Mouse (Mus musculus) erythroblast, embryonic 14.5 days (primary cell): ENCODE results near the gene Atxn1.

Experiments used
- GATA1 ChIP-seq: IDR thresholded peaks from 2 replicates; pipeline ENCODE4 v1.6.1; 2012; ENCODE audit warnings: low read length, inconsistent platforms, mixed read lengths
- TAL1 ChIP-seq: IDR thresholded peaks from 3 replicates; pipeline ENCODE4 v1.6.1; 2012; ENCODE audit warnings: low read length, inconsistent platforms, mixed read lengths

DNA sequence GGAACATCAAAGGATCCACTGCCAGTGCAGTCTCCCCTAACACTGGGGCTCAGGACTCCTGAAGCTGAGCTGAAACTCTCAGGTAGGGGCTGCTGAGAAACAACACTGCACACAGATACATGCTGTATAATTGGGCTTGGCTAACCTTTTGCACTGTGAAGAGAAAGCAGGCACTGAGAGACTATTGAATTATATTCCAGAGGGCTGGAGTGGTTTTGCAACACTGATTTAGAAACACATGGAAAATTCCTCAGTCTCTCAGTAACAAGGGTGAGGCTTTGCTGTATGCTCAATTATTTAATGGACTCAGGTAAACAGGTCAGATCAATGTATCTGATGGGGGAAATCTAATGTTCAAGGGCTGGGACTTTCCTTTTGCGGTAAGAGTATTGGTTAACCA, 307.6 kb downstream of the Atxn1 start:
- no peak for TF ChIP-seq GATA1
- TF ChIP-seq TAL1: no peak
